Mouse (Mus musculus) liver, embryonic 14.5 days (tissue): ENCODE results near the gene Camkk2. TPM values are rescaled to one million over a fixed set of nuclear protein-coding genes. Genes with fewer than 3 reads are reported as not detected.

ENCODE experiments used
- ATAC-seq: fragments of 200-750 bp; cut with Nextera tagmentation; 2 replicates; pipeline ENCODE4 v1.8.0; 2017; ENCODE audit warnings: moderate number of reproducible peaks, mild to moderate bottlenecking, moderate library complexity; ENCODE audit not compliant: insufficient read depth
- DNase-seq, 3 experiments: peaks; one replicate each; pipeline ENCODE4 v3.0.0-alpha.2; 2012 to 2013; ENCODE audit warnings: low read depth in 3 of 3, low spot score in 3 of 3
- H3K27ac ChIP-seq: fragments of 300-500 bp; sonication (generic); 2 replicates; pipeline ENCODE4 v1.5.1; 2014; ENCODE audit warnings: moderate library complexity, mild to moderate bottlenecking, control low read depth, inconsistent platforms
- H3K27me3 ChIP-seq: fragments of 300-500 bp; sonication (generic); 2 replicates; pipeline ENCODE4 v1.6.1; 2014; ENCODE audit warnings: mild to moderate bottlenecking, low read length, moderate library complexity; ENCODE audit not compliant: control insufficient read depth, insufficient read depth
- H3K36me3 ChIP-seq: fragments of 300-500 bp; sonication (generic); replicated peaks from 2 replicates; pipeline ENCODE4 v1.6.1; 2014; ENCODE audit warnings: low read depth; ENCODE audit not compliant: control insufficient read depth, insufficient read depth
- H3K4me1 ChIP-seq, 2 experiments: fragments of 200-500 bp in 1 of 2; fragments of 300-500 bp in 1 of 2; sonication (generic) in 1 of 2; replicated peaks; 2 replicates each; pipeline ENCODE4 v1.6.1; 2012 to 2014; ENCODE audit warnings: antibody characterized with exemption in 1 of 2, inconsistent platforms in 1 of 2, low read length in 1 of 2; ENCODE audit not compliant: control insufficient read depth in 2 of 2, insufficient read depth in 2 of 2
- H3K4me2 ChIP-seq: fragments of 300-500 bp; sonication (generic); 2 replicates; pipeline ENCODE4 v1.6.1; 2014; ENCODE audit warnings: low read depth, mild to moderate bottlenecking, control low read depth, moderate library complexity
- H3K4me3 ChIP-seq, 2 experiments: fragments of 200-500 bp in 1 of 2; fragments of 300-500 bp in 1 of 2; sonication (generic) in 1 of 2; 2 replicates each; pipeline ENCODE4 v1.5.1; 2012 to 2014; ENCODE audit warnings: low read depth in 2 of 2, low read length in 2 of 2, mild to moderate bottlenecking in 2 of 2, control low read depth in 1 of 2, inconsistent platforms in 1 of 2, moderate library complexity in 1 of 2; ENCODE audit not compliant: insufficient read depth in 1 of 2
- H3K9ac ChIP-seq: fragments of 300-500 bp; sonication (generic); replicated peaks from 2 replicates; pipeline ENCODE4 v1.6.1; 2014; ENCODE audit warnings: mild to moderate bottlenecking, control low read depth, moderate library complexity
- H3K9me3 ChIP-seq: fragments of 300-500 bp; sonication (generic); 2 replicates; pipeline ENCODE4 v1.6.1; 2016; ENCODE audit warnings: low read length, mixed read lengths; ENCODE audit not compliant: control insufficient read depth
- CTCF ChIP-seq: IDR thresholded peaks from 2 replicates; pipeline ENCODE4 v1.5.1; 2016; ENCODE audit warnings: antibody characterized with exemption, low read depth, control low read depth
- EP300 ChIP-seq: IDR thresholded peaks from 2 replicates; pipeline ENCODE4 v1.6.1; 2016; ENCODE audit warnings: antibody characterized with exemption, low read depth
- WGBS: fragments of 180-500 bp; shearing (Covaris S2); extraction: QIAGEN DNeasy Blood & Tissue Kit; methylation state at CpG from one replicate; pipeline ENCODE4 v1.1.7; 2014; ENCODE audit not compliant: insufficient replicate concordance; 5-methylcytosine and 5-hydroxymethylcytosine counted together
- polyA plus RNA-seq, 2 experiments: library from polyadenylated mRNA; depleted of rRNA in 1 of 2; stranded (reverse) in 1 of 2; unstranded in 1 of 2; fragments of >200 nt; fragmentation: Nextera tagmentation in 1 of 2; extraction: Ambion mirVana in 1 of 2; gene quantifications; 2 replicates each; pipeline versions ENCODE4 v1.2.1 to v1.2.3; 2012 to 2014

Camkk2 gene
- polyA plus RNA-seq, 2 experiments: 5.9 to 6.3 TPM

DNA sequence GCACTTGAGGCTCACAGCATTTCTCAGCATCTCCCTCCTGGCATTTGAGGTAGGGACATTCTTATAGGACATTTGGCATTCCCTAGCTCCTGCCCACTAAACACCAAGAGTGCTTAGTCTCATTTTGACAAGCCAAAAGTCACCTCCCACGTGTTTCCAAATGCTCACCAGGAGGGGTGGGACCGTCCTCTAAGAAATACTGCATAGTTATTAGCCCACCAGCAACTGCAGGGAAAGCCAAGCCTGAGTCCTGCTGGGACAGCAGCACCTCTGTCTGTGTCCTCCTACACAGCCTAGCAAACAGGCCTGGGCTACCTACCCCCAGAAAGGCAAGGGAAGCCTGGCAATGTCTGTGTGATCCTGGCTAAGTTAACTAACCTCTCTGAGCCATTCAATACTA is 1.9 kb downstream of the Camkk2 start:
- WGBS: 51% methylated on average over 2 of the region's 2 CpGs
- Histone ChIP-seq H3K4me2 (no peak overlapping the region), H3K9ac (no peak overlapping the region), H3K27me3 (no peaks in the 10 kb centered on the region), H3K36me3 (no peaks in the 10 kb centered on the region), H3K9me3 (no peaks in the 10 kb centered on the region), H3K4me1 (peaks cover 3 to 18% of the 10 kb centered on the region in 2 experiments; a peak in 3 of 4 replicates), H3K4me3 (no peak overlapping the region), H3K27ac (no peak overlapping the region)
- ATAC-seq: no peak
- TF ChIP-seq CTCF (no peak), EP300 (no peak)
- no peak for DNase-seq

DNA sequence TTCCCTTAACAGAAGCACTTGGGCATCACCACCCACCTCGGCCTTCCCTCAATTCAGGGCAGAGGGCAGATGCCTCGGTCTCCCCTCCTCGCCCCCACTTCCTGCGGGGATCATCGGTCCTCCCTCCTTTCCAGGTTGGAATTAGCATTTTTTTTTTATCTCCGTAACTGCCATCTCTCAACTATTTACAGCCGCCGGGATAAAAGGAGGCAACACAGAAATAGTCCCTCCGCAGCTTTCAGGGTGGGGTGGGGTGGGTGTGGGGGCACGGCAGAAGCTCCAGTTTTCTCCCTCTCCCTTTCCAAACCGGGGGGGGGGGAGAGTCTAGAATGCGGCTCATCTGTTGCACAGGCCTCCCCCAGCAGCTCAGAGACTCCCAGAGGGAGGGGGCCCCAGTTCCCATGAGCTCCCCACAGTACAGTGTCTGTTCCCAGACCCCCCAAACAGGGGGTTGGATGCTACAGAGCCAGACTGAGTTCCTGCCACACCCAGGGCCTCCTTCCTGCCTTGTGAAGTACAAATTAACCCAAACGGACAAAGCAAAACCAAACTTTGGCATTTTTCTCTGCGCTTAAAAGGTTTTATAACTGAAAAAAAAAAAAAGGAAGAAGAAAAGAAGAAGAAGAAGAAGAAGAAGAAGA is 3.4 kb downstream of the Camkk2 start:
- Histone ChIP-seq H3K36me3 (no peaks in the 10 kb centered on the region), H3K9me3 (no peaks in the 10 kb centered on the region), H3K27me3 (no peaks in the 10 kb centered on the region), H3K9ac (no peak overlapping the region), H3K4me3 (no peak overlapping the region), H3K27ac (peak overlapping the region; percentile 24; the same call in 1 of the 2 replicates), H3K4me2 (peak overlapping the region; percentile 54), H3K4me1 (peaks cover 3 to 21% of the 10 kb centered on the region in 2 experiments; a peak in 3 of 4 replicates)
- WGBS: 72% methylated on average over 14 of the region's 14 CpGs
- DNase-seq (no peak), ATAC-seq (no peak)
- TF ChIP-seq CTCF: no peak
- no peak for TF ChIP-seq EP300

DNA sequence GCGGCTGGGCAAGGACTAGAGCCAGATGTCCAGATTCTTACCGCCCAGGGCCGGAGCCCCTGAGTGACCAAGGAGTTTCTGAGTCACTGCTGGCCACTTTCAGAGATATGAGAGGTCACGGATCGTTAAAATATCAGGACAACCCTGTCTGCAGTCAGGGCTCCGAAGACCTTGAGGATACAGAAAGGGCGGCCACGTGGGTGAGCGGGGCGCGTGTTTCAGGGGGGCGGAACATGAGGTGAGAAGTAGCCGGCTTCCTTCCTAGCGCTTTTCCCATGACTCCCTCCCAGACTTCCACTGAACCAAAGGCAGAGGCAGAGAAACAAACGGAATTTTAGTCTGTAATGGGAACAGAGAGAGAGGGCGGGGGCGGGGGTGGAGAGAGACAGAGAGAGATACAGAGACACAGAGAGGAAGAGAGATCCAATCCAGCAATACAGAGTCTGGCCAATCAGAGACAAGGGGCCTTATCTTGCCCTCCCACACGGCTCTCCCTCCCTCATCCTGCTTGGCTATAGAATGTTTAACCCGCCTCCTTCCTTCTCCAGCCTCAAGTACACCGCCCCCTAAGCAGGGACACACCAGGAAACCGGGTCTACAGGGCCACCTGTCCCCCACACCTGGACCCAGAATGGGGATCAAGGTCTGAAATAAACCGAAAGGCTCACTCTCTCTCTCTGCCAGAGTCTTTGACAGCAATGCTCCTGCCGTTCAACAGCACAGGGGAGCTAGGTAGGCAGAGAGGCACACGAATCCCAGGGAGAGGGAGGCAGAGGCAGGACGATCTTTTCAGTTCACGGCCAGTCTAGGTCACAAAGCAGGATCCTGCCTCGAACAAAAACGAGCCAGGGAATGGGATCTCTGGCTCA is 4.2 kb downstream of the Camkk2 start:
- Histone ChIP-seq H3K4me3 (peak overlapping the region; percentile 8 to 15; a peak in 2 of 4 replicates), H3K4me1 (peaks cover 3 to 25% of the 10 kb centered on the region in 2 experiments; a peak in 3 of 4 replicates), H3K27ac (peak overlapping the region; percentile 24; the same call in 1 of the 2 replicates), H3K9me3 (no peaks in the 10 kb centered on the region), H3K9ac (no peak overlapping the region; the same call in 1 of the 2 replicates), H3K36me3 (no peaks in the 10 kb centered on the region), H3K27me3 (no peaks in the 10 kb centered on the region), H3K4me2 (peak overlapping the region; percentile 54)
- DNase-seq (peak; percentile 73 to 85 (median 81)), ATAC-seq (peak; percentile 82)
- WGBS: 52% methylated on average over 28 of the region's 28 CpGs
- no peak for TF ChIP-seq CTCF
- 0 out of 2 replicates have a peak, but pooled peaks have one; percentile 45 for TF ChIP-seq EP300

DNA sequence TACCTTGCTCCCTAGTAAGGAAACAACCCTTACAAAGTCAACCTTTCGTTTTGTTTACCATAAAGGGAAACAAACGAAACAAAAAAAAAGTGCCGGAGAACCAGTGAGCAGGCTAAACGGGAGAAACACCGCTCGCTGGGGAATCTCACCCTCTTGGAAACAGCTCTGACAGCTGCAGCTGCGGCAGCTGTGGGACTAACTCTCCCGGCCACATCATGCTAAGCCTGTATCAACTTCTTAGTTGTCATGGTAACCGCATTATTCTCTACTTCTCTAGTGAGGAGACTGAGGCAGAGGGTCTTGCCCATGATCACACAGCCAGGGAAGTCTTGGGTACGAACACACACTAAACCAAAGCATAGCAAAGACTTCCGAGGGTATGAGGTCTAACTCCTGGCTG is 5.5 kb downstream of the Camkk2 start:
- WGBS: 81% methylated on average over 11 of the region's 11 CpGs
- Histone ChIP-seq H3K36me3 (no peaks in the 10 kb centered on the region), H3K9me3 (no peaks in the 10 kb centered on the region), H3K4me1 (peaks cover 7 to 27% of the 10 kb centered on the region in 2 experiments; a peak in 3 of 4 replicates), H3K4me3 (no peak overlapping the region), H3K9ac (no peak overlapping the region), H3K4me2 (no peak overlapping the region), H3K27ac (no peak overlapping the region), H3K27me3 (no peaks in the 10 kb centered on the region)
- no peak for DNase-seq
- TF ChIP-seq EP300 (no peak), CTCF (no peak)
- ATAC-seq: no peak

DNA sequence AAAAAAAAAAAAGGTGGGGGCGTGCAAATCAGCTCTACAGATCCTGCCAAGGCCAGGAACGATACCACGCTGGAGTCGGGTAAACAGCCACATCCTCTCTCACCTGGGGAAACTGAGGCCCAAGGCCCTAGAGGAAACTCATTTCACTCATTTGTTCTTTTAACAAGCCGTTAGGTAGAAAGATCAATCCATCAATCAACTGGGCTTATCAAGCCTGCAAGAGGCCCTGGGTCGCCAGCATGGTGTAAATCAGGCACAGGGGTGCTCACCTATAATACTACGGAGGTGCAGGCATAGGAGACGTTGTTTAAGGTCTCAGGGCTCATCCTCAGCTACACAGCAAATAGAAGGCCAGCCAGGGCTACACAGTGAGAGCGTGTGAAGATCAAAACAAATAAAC is 7.8 kb downstream of the Camkk2 start:
- 34% methylated on average over 9 of the region's 9 CpGs for WGBS
- Histone ChIP-seq H3K9ac (no peak overlapping the region), H3K36me3 (no peaks in the 10 kb centered on the region), H3K9me3 (no peaks in the 10 kb centered on the region), H3K4me2 (no peak overlapping the region), H3K27me3 (no peaks in the 10 kb centered on the region), H3K4me1 (peaks cover 7 to 24% of the 10 kb centered on the region in 2 experiments; a peak in 3 of 4 replicates), H3K27ac (no peak overlapping the region), H3K4me3 (no peak overlapping the region)
- no peak for ATAC-seq
- no peak for DNase-seq
- TF ChIP-seq CTCF: no peak
- no peak for TF ChIP-seq EP300
